Mouse (Mus musculus): Measurements from ENCODE around the gene Lrch2. TPM values are rescaled to one million over a fixed set of nuclear protein-coding genes. Genes with fewer than 3 reads are reported as not detected.

Gene Lrch2
- total and polyA plus RNA-seq, 3 experiments = not detected

GRCm38 (mm10) chrX:147435400-147435799 lies 118.5 kb downstream of the Lrch2 start:
- H3K27ac ChIP-seq (ENCODE audit: control insufficient read depth, low read depth, low read length) = no peak overlapping the region
- no peaks in the 10 kb centered on the region for H3K36me3 ChIP-seq (ENCODE audit: control insufficient read depth in 1 of 2, insufficient read depth in 2 of 2, low read length in 2 of 2)
- no peak overlapping the region for H3K4me3 ChIP-seq (ENCODE audit: control insufficient read depth in 1 of 2, insufficient read depth in 1 of 2, low read depth in 2 of 2, low read length in 2 of 2)
- no peak for TF ChIP-seq POLR2AphosphoS5 (IDR thresholded peaks at IDR 0.05; ENCODE audit: borderline replicate concordance, low read depth, low read length)
- no peak for TF ChIP-seq MAZ (IDR thresholded peaks at IDR 0.05; ENCODE audit: low read depth, low read length)
- TF ChIP-seq ZC3H11A (IDR thresholded peaks at IDR 0.05; ENCODE audit: low read depth, low read length) = no peak
- TF ChIP-seq TCF12 (IDR thresholded peaks at IDR 0.05; ENCODE audit: low read depth, low read length) = no peak
- no peak for TF ChIP-seq RAD21 (IDR thresholded peaks at IDR 0.05; ENCODE audit: low read depth, low read length)
- TF ChIP-seq ZNF384 (IDR thresholded peaks at IDR 0.05; ENCODE audit: low read depth, low read length) = no peak
- no peak for TF ChIP-seq POLR2AphosphoS2 (IDR thresholded peaks at IDR 0.05; ENCODE audit: low read length)
- TF ChIP-seq NRF1 (IDR thresholded peaks at IDR 0.05; ENCODE audit: insufficient read depth, low read depth, low read length, poor library complexity, severe bottlenecking) = no peak
- no peak for TF ChIP-seq ZKSCAN1 (IDR thresholded peaks at IDR 0.05; ENCODE audit: low read depth, low read length)
- no peak for TF ChIP-seq MYB (IDR thresholded peaks at IDR 0.05; ENCODE audit: low read depth, low read length)
- no peak for TF ChIP-seq GABPA (IDR thresholded peaks at IDR 0.05; ENCODE audit: low read depth, low read length)
- no peak for TF ChIP-seq NELFE (IDR thresholded peaks at IDR 0.05; ENCODE audit: low read depth, low read length)
- TF ChIP-seq MEF2A (IDR thresholded peaks at IDR 0.05; ENCODE audit: extremely low read depth, insufficient replicate concordance, low read depth, low read length, poor library complexity, severe bottlenecking) = no peak
- TF ChIP-seq MAFK (IDR thresholded peaks at IDR 0.05; ENCODE audit: borderline replicate concordance, low read depth, low read length) = no peak
- no peak for TF ChIP-seq MAX (IDR thresholded peaks at IDR 0.05; ENCODE audit: low read length)
- TF ChIP-seq TBP (IDR thresholded peaks at IDR 0.05; ENCODE audit: low read depth, low read length) = no peak
- TF ChIP-seq USF1 (IDR thresholded peaks at IDR 0.05; ENCODE audit: low read depth, low read length) = no peak
- no peak for TF ChIP-seq JUND (IDR thresholded peaks at IDR 0.05; ENCODE audit: low read depth, low read length)
- no peaks in the 10 kb centered on the region for H3K79me2 ChIP-seq (ENCODE audit: control insufficient read depth, insufficient read depth, low read length, poor library complexity)
- H3K9ac ChIP-seq (ENCODE audit: control insufficient read depth, low read depth, low read length, poor library complexity, severe bottlenecking) = no peak overlapping the region
- no peaks in the 10 kb centered on the region for H3K27me3 ChIP-seq (ENCODE audit: control insufficient read depth in 1 of 2, insufficient read depth in 2 of 2, low read length in 2 of 2)
- DNase-seq (ENCODE audit: low read depth, low spot score) = no peak
- H3K4me1 ChIP-seq (ENCODE audit: control insufficient read depth in 1 of 2, insufficient read depth in 2 of 2, low read length in 2 of 2) = no peaks in the 10 kb centered on the region
- no peaks in the 10 kb centered on the region for H3K9me3 ChIP-seq (replicated peaks; ENCODE audit: insufficient read depth, low read length)

DNA sequence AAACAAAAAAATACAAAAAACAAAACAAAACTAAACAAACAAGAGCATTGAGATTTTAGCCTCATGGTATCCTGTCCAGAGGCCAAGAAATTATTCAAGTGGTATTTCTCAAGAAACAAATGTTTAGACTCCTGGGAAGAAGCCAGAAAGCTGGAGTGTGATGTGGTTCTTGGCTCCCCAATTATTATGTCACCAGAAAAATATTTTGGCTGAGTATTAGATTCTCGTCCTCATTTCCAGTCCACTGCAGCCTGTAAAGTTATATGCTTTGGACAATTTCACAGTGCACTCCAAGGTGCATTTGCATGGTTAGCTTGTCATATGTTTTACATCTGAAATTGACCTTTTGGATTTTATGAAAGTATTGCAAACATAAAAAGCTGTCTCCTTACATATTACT lies 124.1 kb downstream of the Lrch2 start:
- Histone ChIP-seq H3K4me3 (ENCODE audit: control insufficient read depth in 1 of 2, insufficient read depth in 1 of 2, low read depth in 2 of 2, low read length in 2 of 2) (no peak overlapping the region), H3K36me3 (ENCODE audit: control insufficient read depth in 1 of 2, insufficient read depth in 2 of 2, low read length in 2 of 2) (no peaks in the 10 kb centered on the region), H3K27me3 (ENCODE audit: control insufficient read depth in 1 of 2, insufficient read depth in 2 of 2, low read length in 2 of 2) (no peaks in the 10 kb centered on the region), H3K9ac (ENCODE audit: control insufficient read depth, low read depth, low read length, poor library complexity, severe bottlenecking) (no peak overlapping the region), H3K9me3 (replicated peaks; ENCODE audit: insufficient read depth, low read length) (no peaks in the 10 kb centered on the region), H3K79me2 (ENCODE audit: control insufficient read depth, insufficient read depth, low read length, poor library complexity) (no peaks in the 10 kb centered on the region), H3K27ac (ENCODE audit: control insufficient read depth, low read depth, low read length) (no peak overlapping the region), H3K4me1 (ENCODE audit: control insufficient read depth in 1 of 2, insufficient read depth in 2 of 2, low read length in 2 of 2) (no peaks in the 10 kb centered on the region)
- DNase-seq (ENCODE audit: low read depth, low spot score) = no peak
- no peak for TF ChIP-seq USF1 (IDR thresholded peaks at IDR 0.05; ENCODE audit: low read depth, low read length)
- no peak for TF ChIP-seq USF2 (IDR thresholded peaks at IDR 0.05; ENCODE audit: borderline replicate concordance in 1 of 2, insufficient read depth in 1 of 2, low read depth in 1 of 2, low read length in 2 of 2)
- no peak for TF ChIP-seq ETS1 (IDR thresholded peaks at IDR 0.05; ENCODE audit: low read depth, low read length)
- TF ChIP-seq TCF12 (IDR thresholded peaks at IDR 0.05; ENCODE audit: low read depth, low read length) = no peak
- TF ChIP-seq MXI1 (IDR thresholded peaks at IDR 0.05; ENCODE audit: low read depth, low read length) = no peak
- TF ChIP-seq MAX (IDR thresholded peaks at IDR 0.05; ENCODE audit: low read length) = no peak
- no peak for TF ChIP-seq MEF2A (IDR thresholded peaks at IDR 0.05; ENCODE audit: extremely low read depth, insufficient replicate concordance, low read depth, low read length, poor library complexity, severe bottlenecking)
- no peak for TF ChIP-seq GATA1 (IDR thresholded peaks at IDR 0.05; ENCODE audit: low read depth, low read length)
- TF ChIP-seq KAT2A (conservative IDR thresholded peaks at IDR 0.05; ENCODE audit: low read depth, low read length) = no peak
- TF ChIP-seq HCFC1 (IDR thresholded peaks at IDR 0.05; ENCODE audit: low read depth, low read length) = no peak
- TF ChIP-seq POLR2AphosphoS5 (IDR thresholded peaks at IDR 0.05; ENCODE audit: borderline replicate concordance, low read depth, low read length) = no peak
- TF ChIP-seq POLR2A (IDR thresholded peaks at IDR 0.05; ENCODE audit: control insufficient read depth in 1 of 2, insufficient read depth in 1 of 2, low read depth in 1 of 2, low read length in 2 of 2, poor library complexity in 1 of 2) = no peak
- no peak for TF ChIP-seq POLR2AphosphoS2 (IDR thresholded peaks at IDR 0.05; ENCODE audit: low read length)
- TF ChIP-seq CHD1 (IDR thresholded peaks at IDR 0.05; ENCODE audit: low read depth, low read length) = no peak
- TF ChIP-seq TAL1 (IDR thresholded peaks at IDR 0.05; ENCODE audit: low read length) = no peak
- TF ChIP-seq ZNF384 (IDR thresholded peaks at IDR 0.05; ENCODE audit: low read depth, low read length) = no peak

All from MEL (cell line).